Mouse (Mus musculus): ENCODE measurements around the gene Rhobtb1. TPM values are rescaled to one million over a fixed set of nuclear protein-coding genes. Genes with fewer than 3 reads are reported as not detected.

Gene Rhobtb1
- polyA plus RNA-seq, 1 experiment from 2014 or later = 12.8 TPM

- Histone ChIP-seq H3K4me3 (ENCODE audit: low read depth, low read length) (no peak overlapping the region), H3K4me1 (ENCODE audit: control insufficient read depth, insufficient read depth, low read length) (no peaks in the 10 kb centered on the region), H3K27me3 (replicated peaks; ENCODE audit: control insufficient read depth, insufficient read depth, low read length) (no peaks in the 10 kb centered on the region), H3K4me2 (ENCODE audit: low read length) (no peak overlapping the region), H3K27ac (ENCODE audit: low read depth, low read length) (no peak overlapping the region), H3K36me3 (ENCODE audit: control insufficient read depth, insufficient read depth, low read length) (no peaks in the 10 kb centered on the region), H3K9ac (ENCODE audit: low read length) (no peak overlapping the region), H3K9me3 (replicated peaks; ENCODE audit: control insufficient read depth, low read length) (no peaks in the 10 kb centered on the region)
- no peak for ATAC-seq
- 76% methylated on average over 1 of the region's 1 CpGs for WGBS
- DNase-seq (ENCODE audit: low spot score) = no peak
Observed at GRCm38 (mm10) chr10:69119456-69119855, 31.8 kb upstream of the Rhobtb1 start.

DNA sequence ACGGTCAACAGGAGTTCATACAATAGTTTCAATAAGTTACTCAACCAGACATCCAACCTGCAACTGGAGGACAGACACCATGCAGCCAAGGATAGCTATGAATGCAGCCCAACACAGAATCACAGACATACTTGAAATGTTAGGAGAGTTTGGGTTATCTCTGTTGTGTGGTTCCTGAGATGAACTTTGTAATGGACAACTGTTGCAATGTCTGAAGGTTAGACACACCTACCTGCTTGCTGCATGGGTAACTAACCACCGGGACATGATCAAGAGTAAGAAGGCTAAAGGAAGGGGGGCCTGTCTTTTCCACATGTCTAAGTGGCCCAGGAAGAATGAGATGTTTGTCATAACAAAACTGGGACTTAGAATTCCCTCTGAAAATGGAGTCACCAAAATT is 24.7 kb upstream of the Rhobtb1 start:
- H3K27ac ChIP-seq (ENCODE audit: low read depth, low read length) = no peak overlapping the region
- H3K4me3 ChIP-seq (ENCODE audit: low read depth, low read length) = no peak overlapping the region
- no peaks in the 10 kb centered on the region for H3K27me3 ChIP-seq (replicated peaks; ENCODE audit: control insufficient read depth, insufficient read depth, low read length)
- WGBS = 94% methylated on average over 2 of the region's 2 CpGs
- no peak for ATAC-seq
- H3K4me2 ChIP-seq (ENCODE audit: low read length) = no peak overlapping the region
- H3K36me3 ChIP-seq (ENCODE audit: control insufficient read depth, insufficient read depth, low read length) = no peaks in the 10 kb centered on the region
- H3K4me1 ChIP-seq (ENCODE audit: control insufficient read depth, insufficient read depth, low read length) = no peaks in the 10 kb centered on the region
- H3K9me3 ChIP-seq (replicated peaks; ENCODE audit: control insufficient read depth, low read length) = no peaks in the 10 kb centered on the region
- DNase-seq (ENCODE audit: low spot score) = no peak
- no peak overlapping the region for H3K9ac ChIP-seq (ENCODE audit: low read length)

GRCm38 (mm10) chr10:69128531-69128930 is 22.7 kb upstream of the Rhobtb1 start:
- Histone ChIP-seq H3K36me3 (ENCODE audit: control insufficient read depth, insufficient read depth, low read length) (no peaks in the 10 kb centered on the region), H3K9ac (ENCODE audit: low read length) (no peak overlapping the region), H3K27ac (ENCODE audit: low read depth, low read length) (no peak overlapping the region), H3K4me2 (ENCODE audit: low read length) (no peak overlapping the region), H3K27me3 (replicated peaks; ENCODE audit: control insufficient read depth, insufficient read depth, low read length) (no peaks in the 10 kb centered on the region), H3K4me1 (ENCODE audit: control insufficient read depth, insufficient read depth, low read length) (no peaks in the 10 kb centered on the region), H3K4me3 (ENCODE audit: low read depth, low read length) (no peak overlapping the region), H3K9me3 (replicated peaks; ENCODE audit: control insufficient read depth, low read length) (no peaks in the 10 kb centered on the region)
- 64% methylated on average over 3 of the region's 3 CpGs for WGBS
- ATAC-seq = no peak
- DNase-seq (ENCODE audit: low spot score) = no peak

- peak; percentile 13 for DNase-seq (ENCODE audit: low spot score)
- Histone ChIP-seq H3K27ac (ENCODE audit: low read depth, low read length) (no peak overlapping the region), H3K9me3 (replicated peaks; ENCODE audit: control insufficient read depth, low read length) (no peaks in the 10 kb centered on the region), H3K4me3 (ENCODE audit: low read depth, low read length) (no peak overlapping the region), H3K4me2 (ENCODE audit: low read length) (no peak overlapping the region), H3K4me1 (ENCODE audit: control insufficient read depth, insufficient read depth, low read length) (no peaks in the 10 kb centered on the region), H3K9ac (ENCODE audit: low read length) (no peak overlapping the region), H3K27me3 (replicated peaks; ENCODE audit: control insufficient read depth, insufficient read depth, low read length) (no peaks in the 10 kb centered on the region), H3K36me3 (ENCODE audit: control insufficient read depth, insufficient read depth, low read length) (no peaks in the 10 kb centered on the region)
- WGBS = 32% methylated on average over 5 of the region's 5 CpGs
- ATAC-seq = no peak
Observed at GRCm38 (mm10) chr10:69130613-69131012, 20.6 kb upstream of the Rhobtb1 start.

- no peak overlapping the region for H3K4me2 ChIP-seq (ENCODE audit: low read length)
- H3K36me3 ChIP-seq (ENCODE audit: control insufficient read depth, insufficient read depth, low read length) = no peaks in the 10 kb centered on the region
- no peaks in the 10 kb centered on the region for H3K27me3 ChIP-seq (replicated peaks; ENCODE audit: control insufficient read depth, insufficient read depth, low read length)
- H3K9ac ChIP-seq (ENCODE audit: low read length) = no peak overlapping the region
- H3K9me3 ChIP-seq (replicated peaks; ENCODE audit: control insufficient read depth, low read length) = no peaks in the 10 kb centered on the region
- ATAC-seq (no peak), DNase-seq (ENCODE audit: low spot score) (no peak)
- no peak overlapping the region for H3K4me3 ChIP-seq (ENCODE audit: low read depth, low read length)
- no peaks in the 10 kb centered on the region for H3K4me1 ChIP-seq (ENCODE audit: control insufficient read depth, insufficient read depth, low read length)
- H3K27ac ChIP-seq (ENCODE audit: low read depth, low read length) = no peak overlapping the region
Observed at GRCm38 (mm10) chr10:69134356-69134755, 16.9 kb upstream of the Rhobtb1 start.

- ATAC-seq (no peak), DNase-seq (ENCODE audit: low spot score) (no peak)
- Histone ChIP-seq H3K27me3 (replicated peaks; ENCODE audit: control insufficient read depth, insufficient read depth, low read length) (no peaks in the 10 kb centered on the region), H3K4me3 (ENCODE audit: low read depth, low read length) (no peak overlapping the region), H3K4me1 (ENCODE audit: control insufficient read depth, insufficient read depth, low read length) (no peaks in the 10 kb centered on the region), H3K4me2 (ENCODE audit: low read length) (no peak overlapping the region), H3K9ac (ENCODE audit: low read length) (no peak overlapping the region), H3K36me3 (ENCODE audit: control insufficient read depth, insufficient read depth, low read length) (no peaks in the 10 kb centered on the region), H3K27ac (ENCODE audit: low read depth, low read length) (no peak overlapping the region), H3K9me3 (replicated peaks; ENCODE audit: control insufficient read depth, low read length) (no peaks in the 10 kb centered on the region)
- 90% methylated on average over 9 of the region's 9 CpGs for WGBS
Observed at GRCm38 (mm10) chr10:69136241-69136828, 14.9 kb upstream of the Rhobtb1 start.

GRCm38 (mm10) chr10:69149252-69149651 is 2.0 kb upstream of the Rhobtb1 start:
- Histone ChIP-seq H3K27me3 (replicated peaks; ENCODE audit: control insufficient read depth, insufficient read depth, low read length) (no peaks in the 10 kb centered on the region), H3K27ac (ENCODE audit: low read depth, low read length) (no peak overlapping the region), H3K4me3 (ENCODE audit: low read depth, low read length) (no peak overlapping the region), H3K36me3 (ENCODE audit: control insufficient read depth, insufficient read depth, low read length) (no peaks in the 10 kb centered on the region), H3K9ac (ENCODE audit: low read length) (no peak overlapping the region), H3K4me2 (ENCODE audit: low read length) (no peak overlapping the region), H3K9me3 (replicated peaks; ENCODE audit: control insufficient read depth, low read length) (no peaks in the 10 kb centered on the region), H3K4me1 (ENCODE audit: control insufficient read depth, insufficient read depth, low read length) (no peaks in the 10 kb centered on the region)
- no peak for DNase-seq (ENCODE audit: low spot score)
- WGBS = 86% methylated on average over 7 of the region's 7 CpGs
- no peak for ATAC-seq

GRCm38 (mm10) chr10:69152971-69153370 is 1.7 kb downstream of the Rhobtb1 start:
- Histone ChIP-seq H3K27ac (ENCODE audit: low read depth, low read length) (no peak overlapping the region), H3K4me1 (ENCODE audit: control insufficient read depth, insufficient read depth, low read length) (no peaks in the 10 kb centered on the region), H3K4me2 (ENCODE audit: low read length) (no peak overlapping the region), H3K27me3 (replicated peaks; ENCODE audit: control insufficient read depth, insufficient read depth, low read length) (no peaks in the 10 kb centered on the region), H3K36me3 (ENCODE audit: control insufficient read depth, insufficient read depth, low read length) (no peaks in the 10 kb centered on the region), H3K9ac (ENCODE audit: low read length) (no peak overlapping the region), H3K9me3 (replicated peaks; ENCODE audit: control insufficient read depth, low read length) (no peaks in the 10 kb centered on the region), H3K4me3 (ENCODE audit: low read depth, low read length) (no peak overlapping the region)
- 83% methylated on average over 4 of the region's 4 CpGs for WGBS
- ATAC-seq = no peak
- DNase-seq (ENCODE audit: low spot score) = no peak

GRCm38 (mm10) chr10:69155428-69156175 is 4.4 kb downstream of the Rhobtb1 start:
- Histone ChIP-seq H3K27ac (ENCODE audit: low read depth, low read length) (no peak overlapping the region), H3K9ac (ENCODE audit: low read length) (no peak overlapping the region), H3K27me3 (replicated peaks; ENCODE audit: control insufficient read depth, insufficient read depth, low read length) (no peaks in the 10 kb centered on the region), H3K9me3 (replicated peaks; ENCODE audit: control insufficient read depth, low read length) (no peaks in the 10 kb centered on the region), H3K4me3 (ENCODE audit: low read depth, low read length) (no peak overlapping the region), H3K36me3 (ENCODE audit: control insufficient read depth, insufficient read depth, low read length) (no peaks in the 10 kb centered on the region), H3K4me2 (ENCODE audit: low read length) (no peak overlapping the region), H3K4me1 (ENCODE audit: control insufficient read depth, insufficient read depth, low read length) (no peaks in the 10 kb centered on the region)
- no peak for DNase-seq (ENCODE audit: low spot score)
- no peak for ATAC-seq
- WGBS = 90% methylated on average over 10 of the region's 10 CpGs

Measured in forebrain, embryonic 14.5 days (tissue).